Mouse (Mus musculus) ovary, postnatal 14 days (tissue): ENCODE data around the gene Sash3.
"Not testable (repeated sequence)": the region's sequence is repeated elsewhere in the genome, so short reads cannot be mapped to it uniquely, and the experiment has no call there.

Source experiments
- DNase-seq: peaks from one replicate; pipeline ENCODE4 v3.0.0; 2022; ENCODE audit warnings: low spot score

Sash3 gene

GRCm38 (mm10) chrX:48203763-48204162 is 57.5 kb downstream of the Sash3 start:
- DNase-seq, result no peak

DNA sequence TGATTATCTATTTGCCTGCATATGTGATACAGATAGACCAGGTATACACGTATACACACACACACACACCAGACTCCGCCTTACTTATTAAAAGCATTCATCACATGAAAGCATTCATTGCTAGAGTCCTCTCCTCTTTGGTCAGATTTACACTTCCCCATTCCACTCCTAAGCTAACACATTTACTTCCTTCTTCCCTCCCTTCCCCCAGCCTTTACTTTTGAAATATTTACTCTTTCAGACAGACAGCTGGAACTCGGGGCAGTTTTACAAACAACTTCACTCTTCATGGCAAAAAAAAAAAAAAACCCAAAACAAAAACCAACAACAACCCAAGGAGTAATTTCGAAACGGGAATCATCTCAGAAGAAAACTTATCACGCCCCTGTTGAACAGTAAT is 58.2 kb downstream of the Sash3 start:
- DNase-seq, result no peak

DNA sequence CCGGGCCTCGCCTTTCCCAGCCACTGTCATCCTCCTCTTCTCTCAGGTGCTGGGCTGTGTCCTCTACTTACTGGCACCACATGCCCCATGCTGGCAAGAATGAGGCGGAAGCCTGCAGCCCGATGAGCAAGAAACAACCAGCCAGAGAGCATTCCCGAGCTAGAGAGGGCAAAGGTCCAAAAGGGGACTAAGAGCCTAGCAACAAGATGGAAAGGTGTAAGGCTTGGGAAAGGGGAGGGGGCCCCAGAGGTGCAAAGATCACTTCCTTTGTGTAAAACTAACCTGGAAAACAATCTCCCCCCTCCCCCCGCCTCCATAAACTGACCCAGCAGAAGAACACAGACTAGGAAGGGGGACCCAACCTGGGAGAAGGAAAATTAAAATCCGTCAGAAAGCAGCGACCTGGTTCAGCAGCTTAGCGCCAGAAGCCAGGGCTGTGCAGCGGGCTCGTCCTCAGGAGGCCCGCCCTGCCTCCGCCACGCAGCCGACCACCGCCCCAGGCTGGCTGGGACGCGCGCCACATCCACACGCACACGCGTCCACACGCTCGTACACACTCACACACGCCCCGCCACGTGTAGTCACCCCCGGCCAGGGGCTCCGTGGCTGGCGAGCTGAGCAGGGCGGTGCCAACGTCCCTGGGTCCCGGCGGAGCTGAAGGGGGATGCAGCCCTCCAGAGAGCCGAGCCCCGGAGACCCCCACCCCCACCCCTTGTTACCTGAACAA is 61.7 kb downstream of the Sash3 start:
- peak; percentile 1 for DNase-seq

GRCm38 (mm10) chrX:48208519-48209185 is 62.4 kb downstream of the Sash3 start, which contains the start of gene Zdhhc9:
Gene Zdhhc9, minus strand, starts transcription at chrX:48208878.
- peak; percentile 80 for DNase-seq

DNA sequence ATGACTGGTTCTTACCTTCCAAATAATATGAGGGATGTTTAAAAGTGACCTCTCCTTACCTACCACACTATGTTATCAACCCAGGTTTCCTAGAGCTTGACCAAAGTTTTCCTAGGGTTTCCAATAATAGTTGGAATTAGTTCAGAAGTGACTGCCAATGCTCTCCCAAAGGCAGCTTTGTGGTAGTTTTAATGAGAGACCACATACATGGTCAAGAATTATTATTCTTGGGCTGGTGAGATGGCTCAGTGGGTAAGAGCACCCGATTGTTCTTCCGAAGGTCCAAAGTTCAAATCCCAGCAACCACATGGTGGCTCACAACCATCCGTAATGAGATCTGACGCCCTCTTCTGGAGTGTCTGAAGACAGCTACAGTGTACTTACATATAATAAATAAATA is 63.5 kb downstream of the Sash3 start:
- DNase-seq, result not testable (repeated sequence)
